Mouse (Mus musculus): ENCODE measurements around the gene Psen2. TPM values are rescaled to one million over a fixed set of nuclear protein-coding genes. Genes with fewer than 3 reads are reported as not detected.
A peak's percentile ranks its signal among the peaks of the same experiment; 100 is the strongest.

Psen2 gene
- polyA plus RNA-seq, 2 experiments: 18.2 to 19.9 TPM

DNA sequence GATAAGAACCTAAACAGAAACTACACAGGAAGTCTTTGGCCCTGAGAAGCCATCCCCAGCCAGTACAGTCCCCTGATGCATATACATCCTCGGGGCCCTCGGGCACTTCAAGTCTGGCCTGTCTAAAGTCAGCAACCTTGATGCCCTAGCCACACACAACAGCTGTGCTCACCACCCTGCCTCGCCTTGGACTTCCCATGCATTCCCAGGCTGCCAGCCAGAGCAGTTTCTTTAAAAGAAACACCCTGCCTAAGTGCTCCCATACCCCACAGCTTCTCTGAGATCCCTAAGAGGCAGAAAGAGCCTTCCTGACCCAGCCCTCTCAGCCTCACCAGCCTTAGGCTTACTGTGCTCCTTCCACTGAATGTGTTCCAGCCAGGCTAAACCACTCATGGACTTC, 76.9 kb downstream of the Psen2 start:
- no peak for DNase-seq (ENCODE audit: low read depth in 3 of 3, low spot score in 3 of 3)
- H3K4me3 ChIP-seq (ENCODE audit: insufficient read depth in 1 of 2, low read depth in 2 of 2, low read length in 2 of 2): no peak overlapping the region
- H3K9me3 ChIP-seq (ENCODE audit: control insufficient read depth, low read length): no peaks in the 10 kb centered on the region
- H3K9ac ChIP-seq (replicated peaks): no peak overlapping the region
- no peaks in the 10 kb centered on the region for H3K36me3 ChIP-seq (replicated peaks; ENCODE audit: control insufficient read depth, insufficient read depth, low read depth)
- 62% methylated on average over 3 of the region's 3 CpGs for WGBS (ENCODE audit: insufficient replicate concordance)
- TF ChIP-seq EP300 (IDR thresholded peaks at IDR 0.05; ENCODE audit: low read depth) (no peak), CTCF (IDR thresholded peaks at IDR 0.05; ENCODE audit: low read depth) (no peak)
- H3K4me1 ChIP-seq (replicated peaks; ENCODE audit: control insufficient read depth in 2 of 2, insufficient read depth in 2 of 2, low read length in 1 of 2): peaks cover 5 to 18% of the 10 kb centered on the region in 2 experiments
- ATAC-seq (ENCODE audit: insufficient read depth): no peak
- H3K27me3 ChIP-seq (ENCODE audit: control insufficient read depth, insufficient read depth, low read length): no peaks in the 10 kb centered on the region
- no peak overlapping the region for H3K4me2 ChIP-seq (ENCODE audit: low read depth)
- no peak overlapping the region for H3K27ac ChIP-seq

- no peaks in the 10 kb centered on the region for H3K9me3 ChIP-seq (ENCODE audit: control insufficient read depth, low read length)
- ATAC-seq (ENCODE audit: insufficient read depth) (no peak), DNase-seq (ENCODE audit: low read depth in 3 of 3, low spot score in 3 of 3) (no peak)
- no peak overlapping the region for H3K27ac ChIP-seq
- H3K4me3 ChIP-seq (ENCODE audit: insufficient read depth in 1 of 2, low read depth in 2 of 2, low read length in 2 of 2): no peak overlapping the region
- TF ChIP-seq CTCF (IDR thresholded peaks at IDR 0.05; ENCODE audit: low read depth): 0 out of 2 replicates have a peak, but pooled peaks have one; percentile 13
- TF ChIP-seq EP300 (IDR thresholded peaks at IDR 0.05; ENCODE audit: low read depth): no peak
- no peaks in the 10 kb centered on the region for H3K36me3 ChIP-seq (replicated peaks; ENCODE audit: control insufficient read depth, insufficient read depth, low read depth)
- 53% methylated on average over 5 of the region's 5 CpGs for WGBS (ENCODE audit: insufficient replicate concordance)
- no peak overlapping the region for H3K4me2 ChIP-seq (ENCODE audit: low read depth)
- H3K27me3 ChIP-seq (ENCODE audit: control insufficient read depth, insufficient read depth, low read length): no peaks in the 10 kb centered on the region
- peaks cover 5 to 18% of the 10 kb centered on the region in 2 experiments for H3K4me1 ChIP-seq (replicated peaks; ENCODE audit: control insufficient read depth in 2 of 2, insufficient read depth in 2 of 2, low read length in 1 of 2)
- H3K9ac ChIP-seq (replicated peaks): no peak overlapping the region
Observed at GRCm38 (mm10) chr1:180185877-180186276, 77.4 kb downstream of the Psen2 start.

DNA sequence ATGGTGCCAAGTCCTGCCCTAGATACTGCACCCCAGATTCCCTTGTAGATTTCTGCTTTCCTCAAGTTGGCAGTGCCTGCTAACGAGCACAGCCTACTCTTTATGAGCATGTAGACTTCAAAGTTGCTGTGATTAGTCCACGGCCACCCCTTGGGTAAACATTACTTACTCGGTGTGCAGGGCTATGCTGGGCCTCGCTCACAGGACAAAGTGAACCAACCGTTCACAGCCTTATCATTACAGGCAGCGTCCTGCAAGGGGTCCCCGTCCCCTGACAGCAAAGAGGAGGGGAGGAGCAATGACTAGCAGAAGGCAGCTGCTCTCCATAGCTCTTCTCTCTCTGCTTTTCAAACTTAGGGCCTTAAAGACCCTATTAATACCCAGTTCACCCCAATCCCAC, 78.5 kb downstream of the Psen2 start:
- H3K9ac ChIP-seq (replicated peaks): no peak overlapping the region
- H3K4me2 ChIP-seq (ENCODE audit: low read depth): no peak overlapping the region; the same call in 1 of the 2 replicates
- peaks cover 5 to 18% of the 10 kb centered on the region in 2 experiments for H3K4me1 ChIP-seq (replicated peaks; ENCODE audit: control insufficient read depth in 2 of 2, insufficient read depth in 2 of 2, low read length in 1 of 2)
- ATAC-seq (ENCODE audit: insufficient read depth) (peak; percentile 66; the same call in 1 of the 2 replicates), DNase-seq (ENCODE audit: low read depth in 3 of 3, low spot score in 3 of 3) (no peak)
- TF ChIP-seq CTCF (IDR thresholded peaks at IDR 0.05; ENCODE audit: low read depth): no peak
- no peak for TF ChIP-seq EP300 (IDR thresholded peaks at IDR 0.05; ENCODE audit: low read depth)
- H3K4me3 ChIP-seq (ENCODE audit: insufficient read depth in 1 of 2, low read depth in 2 of 2, low read length in 2 of 2): no peak overlapping the region
- no peaks in the 10 kb centered on the region for H3K27me3 ChIP-seq (ENCODE audit: control insufficient read depth, insufficient read depth, low read length)
- H3K27ac ChIP-seq: no peak overlapping the region
- no peaks in the 10 kb centered on the region for H3K9me3 ChIP-seq (ENCODE audit: control insufficient read depth, low read length)
- H3K36me3 ChIP-seq (replicated peaks; ENCODE audit: control insufficient read depth, insufficient read depth, low read depth): no peaks in the 10 kb centered on the region
- WGBS (ENCODE audit: insufficient replicate concordance): 12% methylated on average over 7 of the region's 7 CpGs

DNA sequence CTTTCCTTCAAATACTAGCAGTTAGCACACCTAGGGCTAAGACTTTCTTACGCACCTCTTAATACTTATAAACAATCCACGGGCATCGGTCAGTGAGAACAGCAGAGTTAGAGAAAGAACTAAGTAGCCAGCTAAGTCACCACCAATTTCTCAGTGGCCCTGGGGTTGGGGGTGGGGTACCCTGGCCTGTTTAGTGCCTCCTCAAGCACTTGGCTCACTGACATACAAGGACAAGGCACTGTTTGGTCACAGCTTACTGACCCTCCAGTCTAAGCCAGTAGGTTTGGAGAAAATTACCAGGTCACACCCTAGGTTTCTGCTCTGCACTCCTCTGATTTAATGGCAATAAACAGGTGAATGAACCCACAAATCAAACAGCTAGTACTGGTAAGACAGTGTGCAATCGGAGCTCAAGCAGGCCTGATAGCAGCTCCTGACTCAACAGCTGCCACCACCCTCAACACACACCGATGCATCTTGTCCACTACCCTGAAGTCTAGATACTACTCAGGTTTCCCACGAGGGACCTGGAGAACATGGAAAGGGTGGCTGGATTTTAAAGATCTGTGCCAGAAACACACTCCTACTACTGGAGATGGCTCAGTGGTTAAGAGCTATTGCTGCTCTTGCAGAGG, 79.6 kb downstream of the Psen2 start:
- TF ChIP-seq EP300 (IDR thresholded peaks at IDR 0.05; ENCODE audit: low read depth) (no peak), CTCF (IDR thresholded peaks at IDR 0.05; ENCODE audit: low read depth) (no peak)
- Histone ChIP-seq H3K4me2 (ENCODE audit: low read depth) (no peak overlapping the region), H3K9me3 (ENCODE audit: control insufficient read depth, low read length) (no peaks in the 10 kb centered on the region)

GRCm38 (mm10) chr1:180182731-180183130, 80.5 kb downstream of the Psen2 start:
- no peaks in the 10 kb centered on the region for H3K27me3 ChIP-seq (ENCODE audit: control insufficient read depth, insufficient read depth, low read length)
- H3K4me1 ChIP-seq (replicated peaks; ENCODE audit: control insufficient read depth in 2 of 2, insufficient read depth in 2 of 2, low read length in 1 of 2): peaks cover 5 to 18% of the 10 kb centered on the region in 2 experiments
- TF ChIP-seq EP300 (IDR thresholded peaks at IDR 0.05; ENCODE audit: low read depth): no peak
- DNase-seq (ENCODE audit: low read depth in 3 of 3, low spot score in 3 of 3) (peak in 2 of 3 experiments; percentile 9 to 22), ATAC-seq (ENCODE audit: insufficient read depth) (peak; percentile 52)
- no peaks in the 10 kb centered on the region for H3K36me3 ChIP-seq (replicated peaks; ENCODE audit: control insufficient read depth, insufficient read depth, low read depth)
- no peak overlapping the region for H3K4me3 ChIP-seq (ENCODE audit: insufficient read depth in 1 of 2, low read depth in 2 of 2, low read length in 2 of 2)
- H3K4me2 ChIP-seq (ENCODE audit: low read depth): no peak overlapping the region
- no peaks in the 10 kb centered on the region for H3K9me3 ChIP-seq (ENCODE audit: control insufficient read depth, low read length)
- WGBS (ENCODE audit: insufficient replicate concordance): 64% methylated on average over 3 of the region's 3 CpGs
- H3K27ac ChIP-seq: no peak overlapping the region
- no peak overlapping the region for H3K9ac ChIP-seq (replicated peaks)

More for the DNA sequence above, 79.6 kb downstream of the Psen2 start:
- no peak for ATAC-seq (ENCODE audit: insufficient read depth)
- Histone ChIP-seq H3K4me3 (ENCODE audit: insufficient read depth in 1 of 2, low read depth in 2 of 2, low read length in 2 of 2) (no peak overlapping the region), H3K27me3 (ENCODE audit: control insufficient read depth, insufficient read depth, low read length) (no peaks in the 10 kb centered on the region), H3K9ac (replicated peaks) (no peak overlapping the region), H3K27ac (no peak overlapping the region), H3K36me3 (replicated peaks; ENCODE audit: control insufficient read depth, insufficient read depth, low read depth) (no peaks in the 10 kb centered on the region), H3K4me1 (replicated peaks; ENCODE audit: control insufficient read depth in 2 of 2, insufficient read depth in 2 of 2, low read length in 1 of 2) (peaks cover 5 to 18% of the 10 kb centered on the region in 2 experiments)
- no peak for DNase-seq (ENCODE audit: low read depth in 3 of 3, low spot score in 3 of 3)
- WGBS (ENCODE audit: insufficient replicate concordance): 62% methylated on average over 6 of the region's 6 CpGs
